Mouse (Mus musculus) left cerebral cortex, postnatal 10 days (tissue): ENCODE data around the gene Elf4. TPM values are rescaled to one million over a fixed set of nuclear protein-coding genes. Genes with fewer than 3 reads are reported as not detected.

Experiments used
- DNase-seq, 2 experiments: peaks; one replicate each; pipeline ENCODE4 v3.0.0; 2021 to 2022; ENCODE audit warnings: low spot score in 2 of 2, mixed read lengths in 1 of 2; ENCODE audit errors: extremely low spot score in 1 of 2
- intact Hi-C: fragments of 180-260 bp; cut with DNase I; formaldehyde crosslinking; loops from one replicate; pipeline ENCODE4 v1.15.1; 2025
- total RNA-seq, 2 experiments: library from RNA; stranded (reverse); gene quantifications; 2 replicates each; pipeline ENCODE4 v1.2.3; 2021

Elf4 gene
- total RNA-seq, 2 experiments from 2014 or later, result 0.93 to 1.0 TPM

GRCm38 (mm10) chrX:48409611-48410387, 53.1 kb downstream of the Elf4 start:
- peak; percentile 43 to 86 for DNase-seq
- intact Hi-C loops, result loop anchor here (10.0 kb wide), 1 partner anchor 415 kb away; no protein-coding TSS in a partner anchor

GRCm38 (mm10) chrX:48405141-48405540, 57.8 kb downstream of the Elf4 start:
- no peak for DNase-seq
- intact Hi-C loops, result no loop called here

GRCm38 (mm10) chrX:48399994-48400393, 62.9 kb downstream of the Elf4 start:
- no peak for DNase-seq
- intact Hi-C loops, result no loop called here

DNA sequence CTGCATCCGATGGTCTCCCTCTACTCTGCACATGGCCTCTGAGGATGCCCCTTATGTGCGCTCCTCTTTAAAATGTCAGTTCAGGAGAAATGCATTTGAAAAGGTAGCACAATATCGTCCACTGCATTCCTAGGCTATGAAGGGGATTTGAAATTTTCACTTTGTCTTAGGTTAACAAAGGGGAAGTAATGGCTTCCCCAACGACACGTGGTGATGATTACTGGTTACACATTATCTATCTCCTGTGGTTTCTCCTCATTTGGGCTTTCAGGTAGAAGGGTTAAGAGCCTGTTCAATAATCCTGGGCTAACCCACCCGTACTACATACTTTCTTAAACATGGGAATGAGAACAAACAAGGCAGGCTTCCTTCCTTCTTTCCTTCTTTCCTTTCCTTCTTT, 73.6 kb downstream of the Elf4 start:
- intact Hi-C loops, result no loop called here
- DNase-seq, result no peak

DNA sequence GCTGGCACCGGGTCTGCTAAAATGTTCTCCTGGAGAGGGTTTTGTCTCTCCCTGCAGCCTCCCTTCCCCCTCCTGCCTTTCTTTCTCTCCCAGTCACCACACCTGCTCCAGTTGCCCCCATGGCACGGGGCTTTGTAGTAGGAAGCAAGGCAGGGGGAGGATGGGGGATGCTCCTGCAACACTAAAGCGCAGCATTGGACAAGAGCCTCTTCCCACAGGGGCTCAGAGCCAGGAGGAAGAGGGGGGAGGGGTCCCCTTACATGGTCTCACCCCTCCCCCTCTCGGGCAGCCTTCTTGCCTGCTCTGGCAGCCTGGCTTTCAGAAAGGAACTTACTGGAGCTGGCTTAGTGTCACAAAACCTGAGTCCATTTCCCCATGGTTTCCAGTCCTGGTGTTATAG, 77.0 kb downstream of the Elf4 start:
- no peak for DNase-seq
- intact Hi-C loops, result no loop called here

DNA sequence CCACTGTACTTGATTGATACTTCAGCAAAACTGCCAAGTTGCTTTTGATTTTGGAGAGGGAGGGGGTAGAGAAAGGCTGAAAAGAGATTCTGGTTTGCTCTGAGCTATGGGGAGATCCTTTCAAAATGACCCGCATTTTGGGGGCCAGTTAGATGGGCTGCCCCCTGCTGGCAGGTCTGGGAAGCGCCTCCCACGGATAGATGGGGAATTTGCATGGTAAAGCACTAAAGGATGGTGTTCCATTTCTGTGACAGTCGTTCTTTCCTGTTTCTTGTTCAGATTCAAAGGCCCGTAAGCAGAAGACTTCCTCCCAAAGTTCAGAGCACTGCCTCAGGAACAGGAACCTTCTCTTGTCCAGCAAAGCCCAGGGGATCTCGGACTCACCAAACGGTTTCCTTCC, 79.3 kb downstream of the Elf4 start:
- intact Hi-C loops, result loop anchor here (5.0 kb wide), 1 partner anchor 101 kb away; no protein-coding TSS in a partner anchor
- DNase-seq, result peak in 1 of 2 experiments; percentile 32

GRCm38 (mm10) chrX:48367841-48368240, 95.1 kb downstream of the Elf4 start:
- intact Hi-C loops, result no loop called here
- no peak for DNase-seq

- peak in 1 of 2 experiments; percentile 26 for DNase-seq
- intact Hi-C loops, result no loop called here
Measured at GRCm38 (mm10) chrX:48365836-48366577, 96.9 kb downstream of the Elf4 start.

Other genes with a start within 250 kb of the Elf4 start
- gene Utp14a, start 206.3 kb downstream of the Elf4 start, total RNA-seq, result 10 to 100 TPM; 17.5 to 19.2 TPM
- gene Bcorl1, start 121.8 kb downstream of the Elf4 start, total RNA-seq, result 10 to 100 TPM; 18.6 to 23.8 TPM
- 10 to 100 TPM; 24.5 to 24.7 TPM for gene Aifm1, start 50.4 kb upstream of the Elf4 start, total RNA-seq
- 10 to 100 TPM; 26.4 to 28.2 TPM for gene Rab33a, start 56.2 kb upstream of the Elf4 start, total RNA-seq
- 10 to 100 TPM; 25.6 to 30.6 TPM for gene Zfp280c, start 131.4 kb upstream of the Elf4 start, total RNA-seq
- 10 to 100 TPM; 40.7 to 47.3 TPM for gene Slc25a14, start 160.3 kb upstream of the Elf4 start, total RNA-seq
- not detected for gene Gpr119, start 211.3 kb upstream of the Elf4 start, total RNA-seq
- gene Rbmx2, start 231.9 kb upstream of the Elf4 start, total RNA-seq, result 1 to 10 TPM; 4.9 to 7.9 TPM